Mouse (Mus musculus): ENCODE measurements around the gene Uhrf1bp1l.
"Not testable (repeated sequence)": the region's sequence is repeated elsewhere in the genome, so short reads cannot be mapped to it uniquely, and the experiment has no call there.

The Uhrf1bp1l gene

GRCm38 (mm10) chr10:89744871-89745665, at the start of gene Uhrf1bp1l:
Gene Uhrf1bp1l (plus strand): TSS chr10:89744991.
- peak; percentile 97 for DNase-seq

- DNase-seq: no peak
These were observed 49.4 kb upstream of the Uhrf1bp1l start for GRCm38 (mm10) chr10:89695194-89695911.

- not testable (repeated sequence) for DNase-seq
These were observed 48.5 kb upstream of the Uhrf1bp1l start for GRCm38 (mm10) chr10:89696270-89696669.

- no peak for DNase-seq
These were observed 46.8 kb upstream of the Uhrf1bp1l start for GRCm38 (mm10) chr10:89697956-89698355.

- peak; percentile 38 for DNase-seq
These were observed 41.7 kb upstream of the Uhrf1bp1l start for GRCm38 (mm10) chr10:89703042-89703441.

GRCm38 (mm10) chr10:89707397-89707796, 37.4 kb upstream of the Uhrf1bp1l start:
- DNase-seq: no peak

- no peak for DNase-seq
These were observed 36.1 kb upstream of the Uhrf1bp1l start for GRCm38 (mm10) chr10:89708720-89709119.

- no peak for DNase-seq
These were observed 29.9 kb upstream of the Uhrf1bp1l start for GRCm38 (mm10) chr10:89714910-89715309.

GRCm38 (mm10) chr10:89720252-89720651, 24.5 kb upstream of the Uhrf1bp1l start:
- DNase-seq: no peak

- DNase-seq: no peak
These were observed 24.0 kb upstream of the Uhrf1bp1l start for GRCm38 (mm10) chr10:89720796-89721195.

GRCm38 (mm10) chr10:89722247-89723195, 22.3 kb upstream of the Uhrf1bp1l start:
- no peak for DNase-seq

- DNase-seq: no peak
These were observed 14.4 kb upstream of the Uhrf1bp1l start for GRCm38 (mm10) chr10:89730386-89730785.

- DNase-seq: no peak
These were observed 13.4 kb upstream of the Uhrf1bp1l start for GRCm38 (mm10) chr10:89731341-89731740.

GRCm38 (mm10) chr10:89732001-89732794, 12.6 kb upstream of the Uhrf1bp1l start, which contains the start of gene Actr6:
Gene Actr6 (minus strand): TSS chr10:89732295.
- DNase-seq: peak; percentile 93

GRCm38 (mm10) chr10:89737092-89737491, 7.7 kb upstream of the Uhrf1bp1l start:
- DNase-seq: no peak

- no peak for DNase-seq
These were observed 6.9 kb upstream of the Uhrf1bp1l start for GRCm38 (mm10) chr10:89737887-89738286.

GRCm38 (mm10) chr10:89738395-89738794, 6.4 kb upstream of the Uhrf1bp1l start:
- no peak for DNase-seq

GRCm38 (mm10) chr10:89739703-89740102, 5.1 kb upstream of the Uhrf1bp1l start:
- DNase-seq: no peak

- no peak for DNase-seq
These were observed 3.8 kb upstream of the Uhrf1bp1l start for GRCm38 (mm10) chr10:89740995-89741394.

- DNase-seq: no peak
These were observed 1.5 kb upstream of the Uhrf1bp1l start for GRCm38 (mm10) chr10:89743266-89743665.

- DNase-seq: no peak
These were observed 450 bp upstream of the Uhrf1bp1l start for GRCm38 (mm10) chr10:89744341-89744740.

- DNase-seq: no peak
These were observed 852 bp downstream of the Uhrf1bp1l start for GRCm38 (mm10) chr10:89745666-89746020.
